Mouse (Mus musculus): ENCODE data around the gene Plscr1. TPM values are rescaled to one million over a fixed set of nuclear protein-coding genes. Genes with fewer than 3 reads are reported as not detected.

Gene Plscr1
- 15.6 and 17.6 TPM in 2 replicates for polyA plus RNA-seq (2015; fragmentation: Nextera tagmentation; extraction: Ambion mirVana)

DNA sequence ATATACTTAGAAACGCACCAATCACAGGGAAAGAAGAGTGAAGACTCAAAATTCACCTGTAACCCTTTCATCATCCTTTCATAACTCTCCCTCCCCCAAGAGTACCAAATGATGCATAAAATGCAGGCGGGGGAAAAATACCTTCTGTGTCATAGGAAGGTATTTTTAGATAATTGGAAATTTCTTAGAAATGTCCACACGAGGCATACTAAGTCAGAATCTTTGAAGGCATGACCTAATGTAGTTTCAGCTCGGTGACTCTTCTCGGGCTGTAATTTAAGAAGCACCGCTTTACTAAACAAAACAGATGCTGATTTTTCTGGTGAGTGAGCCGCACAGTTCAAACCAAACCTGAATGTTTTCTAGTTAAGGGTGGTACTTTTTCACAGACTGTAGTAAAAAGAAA, at the start of gene Plscr1:
Gene Plscr1 (plus strand): TSS at position 304 of the 406 bp plus-strand sequence.

DNA sequence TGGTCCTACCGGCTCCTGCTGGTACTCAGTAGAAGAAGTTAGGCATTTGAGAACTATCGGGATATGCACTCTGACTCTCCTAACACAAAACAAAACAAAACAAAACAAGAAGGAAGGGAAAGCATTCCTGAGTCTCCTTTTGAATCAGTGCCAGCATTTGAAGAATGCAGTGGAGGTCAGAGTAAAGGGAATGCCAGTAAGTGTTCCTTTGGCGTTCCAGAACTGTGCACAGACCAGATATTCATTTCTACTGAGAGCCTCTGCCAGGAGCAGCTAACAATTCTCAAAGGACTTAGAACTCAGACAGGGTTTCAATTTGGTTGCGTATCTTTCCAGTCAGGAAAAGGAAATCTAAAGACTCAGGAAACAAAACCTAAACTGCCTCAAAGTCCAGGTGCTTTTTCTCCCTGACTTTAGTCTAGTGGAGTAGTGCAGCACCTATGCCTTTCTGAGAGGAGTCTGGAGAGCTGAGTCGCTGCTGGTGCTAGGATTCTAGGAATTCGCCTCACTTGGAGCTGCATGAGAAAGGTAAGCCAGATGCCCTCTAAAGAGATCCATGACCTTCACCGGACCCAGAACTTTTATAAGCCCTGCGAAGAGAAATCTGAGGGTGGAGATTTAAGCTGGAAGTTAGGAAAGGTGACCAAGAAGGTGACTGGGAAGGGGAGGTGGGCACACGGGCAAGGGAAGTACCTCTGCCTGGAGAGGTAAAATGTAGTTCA, 26.1 kb downstream of the Plscr1 start, which contains the start of gene Plscr2:
Gene Plscr2 (plus strand): TSS at position 117 of the 722 bp plus-strand sequence.

DNA sequence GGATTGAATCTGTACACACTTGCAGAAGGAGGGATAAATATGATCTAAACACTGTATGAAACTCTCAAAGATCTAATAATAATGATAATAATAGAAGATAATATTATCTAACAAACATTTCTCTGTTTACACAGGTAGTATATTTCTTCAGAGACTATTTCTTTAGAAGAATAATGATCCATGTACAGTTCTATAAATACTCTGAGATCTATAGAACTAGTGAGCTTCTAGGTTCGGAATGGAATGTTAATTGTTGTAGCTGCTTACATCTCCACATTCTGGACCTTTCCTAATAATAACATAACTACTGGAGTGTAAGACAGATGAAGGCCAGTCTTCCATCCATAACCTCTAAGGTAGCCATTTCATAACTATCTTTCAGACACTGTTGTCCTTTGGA, 59.5 kb downstream of the Plscr1 start, which contains the start of gene 1700057G04Rik:
Gene 1700057G04Rik (plus strand): TSS at position 301 of the 400 bp plus-strand sequence.

Small RNAs within 50 kb of the gene (microRNA-seq; reads per million reads assigned to microRNA genes)
- not detected for gene Mir6386

Other genes starting within 250 kb of the Plscr1 start
- gene Plscr5, start 56.8 kb upstream of the Plscr1 start, polyA plus RNA-seq (2015; fragmentation: Nextera tagmentation; extraction: Ambion mirVana), result 0.17 and 0.22 TPM in 2 replicates
- gene Plscr2, start 25.9 kb downstream of the Plscr1 start, polyA plus RNA-seq (2015; fragmentation: Nextera tagmentation; extraction: Ambion mirVana), result 3.9 and 7.3 TPM in 2 replicates
- gene 1700057G04Rik, start 59.6 kb downstream of the Plscr1 start, polyA plus RNA-seq (2015; fragmentation: Nextera tagmentation; extraction: Ambion mirVana), result not detected in 2 replicates
- gene Plscr4, start 207.6 kb downstream of the Plscr1 start, polyA plus RNA-seq (2015; fragmentation: Nextera tagmentation; extraction: Ambion mirVana), result 9.6 and 10.4 TPM in 2 replicates

Measured in urinary bladder, postnatal 0 days (tissue).